Mouse (Mus musculus): ENCODE data around the gene C330021F23Rik.
"Not testable (repeated sequence)": the region's sequence is repeated elsewhere in the genome, so short reads cannot be mapped to it uniquely, and the experiment has no call there.

The C330021F23Rik gene

DNA sequence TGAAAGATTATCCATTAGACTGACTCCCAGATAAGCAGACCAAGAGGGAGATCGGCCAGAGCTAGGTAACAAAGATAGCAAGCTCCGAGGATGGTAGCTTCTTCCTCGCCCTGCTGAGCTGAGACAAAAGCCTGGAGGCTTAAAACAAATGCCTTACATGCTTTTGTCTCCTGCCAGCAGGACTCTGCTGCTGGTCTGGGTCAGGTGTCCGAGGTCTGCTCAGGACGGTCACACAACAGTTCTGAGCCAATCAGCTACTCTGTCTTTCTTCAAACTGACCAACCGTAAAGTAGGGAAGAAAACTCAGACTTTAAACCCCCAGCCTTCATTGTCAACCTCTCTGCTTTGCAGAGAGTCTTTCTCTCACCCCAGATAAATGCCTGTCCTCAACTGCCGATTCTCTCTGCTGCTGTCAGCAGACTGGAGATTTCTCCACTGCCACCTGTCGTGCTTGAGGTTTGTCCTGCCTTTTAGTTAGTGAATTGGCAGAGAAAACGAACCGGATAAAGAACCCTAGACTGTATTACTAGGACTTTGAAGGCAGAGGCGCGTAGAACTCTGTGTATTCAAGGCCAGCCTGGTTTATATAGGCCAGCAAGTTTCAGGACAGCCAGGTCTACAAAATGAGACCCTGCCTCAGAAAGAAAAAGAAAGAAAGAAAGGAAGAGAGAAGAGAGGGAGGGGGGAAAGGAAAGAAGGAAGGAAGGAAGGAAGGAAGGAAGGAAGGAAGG lies at the start of gene C330021F23Rik:
TSS of gene C330021F23Rik (plus strand) at position 350 of the 731 bp plus-strand sequence.
- DNase-seq (ENCODE audit: low spot score in 2 of 2), result no peak

DNA sequence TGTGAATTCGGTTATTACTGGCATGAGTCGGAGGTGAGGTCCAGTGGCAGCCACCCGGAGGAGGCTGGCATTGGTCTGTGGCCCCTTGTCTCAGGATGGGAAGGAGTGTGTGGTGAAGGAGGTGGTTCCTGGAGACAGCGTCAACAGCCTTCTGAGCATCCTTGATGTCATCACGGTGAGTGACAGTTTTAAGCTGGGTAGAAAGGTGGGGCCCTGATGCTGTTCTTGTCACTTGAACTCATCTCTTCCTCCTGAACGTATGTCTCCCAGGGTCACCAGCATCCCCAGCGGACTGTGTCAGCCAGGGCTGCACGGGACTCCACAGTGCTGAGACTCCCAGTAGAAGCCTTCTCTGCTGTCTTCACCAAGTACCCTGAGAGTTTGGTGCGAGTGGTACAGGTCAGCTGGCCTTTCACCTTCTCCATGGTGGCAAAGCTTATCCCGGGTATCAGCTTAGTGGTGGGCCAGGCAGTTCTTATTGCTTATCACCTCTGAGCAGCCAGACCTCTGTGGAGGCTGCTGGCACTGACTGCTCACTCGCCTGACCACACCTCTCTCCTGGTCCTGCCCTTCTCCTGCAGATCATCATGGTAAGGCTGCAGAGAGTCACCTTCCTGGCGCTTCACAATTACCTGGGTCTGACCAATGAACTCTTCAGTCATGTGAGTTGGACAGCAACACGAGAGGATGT lies 45.6 kb upstream of the C330021F23Rik start:
- no peak for DNase-seq (ENCODE audit: low spot score in 2 of 2)

DNA sequence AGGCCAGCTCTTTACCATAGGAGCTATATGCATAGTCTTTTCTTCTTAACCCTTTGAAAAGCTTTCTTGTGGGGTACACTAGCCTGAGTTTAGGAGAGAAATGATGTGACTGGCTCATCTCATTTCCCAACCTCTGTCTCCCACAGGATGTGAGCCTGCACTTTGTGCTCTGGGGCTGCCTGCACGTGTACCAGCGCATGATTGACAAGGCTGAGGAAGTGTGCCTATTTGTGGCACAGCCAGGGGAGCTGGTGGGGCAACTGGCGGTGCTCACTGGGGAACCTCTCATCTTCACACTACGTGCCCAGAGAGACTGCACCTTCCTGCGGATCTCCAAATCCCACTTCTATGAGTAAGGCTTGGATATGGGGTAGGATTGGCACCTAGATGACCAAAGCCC lies 37.0 kb upstream of the C330021F23Rik start:
- DNase-seq (ENCODE audit: low spot score in 2 of 2), result no peak

DNA sequence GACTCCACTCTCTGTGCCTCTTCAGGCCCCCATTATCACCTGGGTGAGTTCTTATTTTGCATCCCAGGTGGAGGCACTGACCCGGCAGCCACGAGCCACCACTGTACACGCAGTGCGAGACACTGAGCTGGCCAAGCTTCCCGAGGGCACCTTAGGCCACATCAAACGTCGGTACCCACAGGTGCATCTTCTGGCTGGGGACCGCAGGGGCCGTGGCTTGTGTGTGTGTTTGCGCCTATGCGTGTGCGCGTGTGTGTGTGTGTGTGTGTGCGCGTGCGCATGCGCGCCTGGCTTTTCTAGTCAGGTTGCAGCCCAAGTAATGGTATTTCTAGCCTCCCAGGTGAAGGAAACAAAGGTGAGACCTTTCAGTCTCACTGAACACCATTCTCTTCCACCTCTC lies 35.9 kb upstream of the C330021F23Rik start:
- DNase-seq (ENCODE audit: low spot score in 2 of 2), result no peak

DNA sequence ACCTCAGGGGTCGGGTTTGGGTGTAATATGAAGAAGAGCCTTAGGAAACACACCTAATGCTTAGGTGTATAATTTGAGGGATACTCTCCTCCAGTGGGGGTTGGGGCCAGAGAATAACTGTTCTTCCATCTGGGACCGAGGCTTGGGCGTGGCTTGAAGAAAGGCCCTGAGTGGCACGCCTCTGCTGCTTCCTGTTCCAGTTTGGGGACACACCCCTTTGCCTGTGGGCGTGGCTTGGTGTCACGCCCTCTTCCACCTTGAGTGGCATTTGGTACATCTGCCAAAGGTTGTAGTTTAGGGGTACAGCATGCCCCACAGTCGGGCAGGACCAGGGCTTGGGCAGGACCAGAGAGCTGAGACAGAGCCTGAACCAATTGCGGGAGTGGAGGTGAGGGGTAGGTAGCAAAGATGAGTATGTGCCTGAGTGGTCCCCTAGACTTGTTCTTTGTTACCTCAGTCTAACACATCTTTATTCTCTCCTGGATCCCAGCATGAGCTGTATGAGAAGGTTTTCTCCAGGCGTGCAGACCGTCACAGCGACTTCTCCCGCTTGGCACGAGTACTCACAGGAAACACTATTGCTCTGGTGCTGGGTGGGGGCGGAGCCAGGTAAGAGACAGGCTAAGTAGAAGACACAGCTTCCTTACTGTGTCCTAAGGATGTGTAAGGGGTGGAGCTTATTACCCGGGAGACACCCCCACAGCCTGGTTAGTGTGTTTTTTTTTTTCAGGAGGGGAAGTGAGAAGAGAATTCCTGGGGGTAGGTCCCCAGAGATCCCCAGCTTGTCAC lies 31.5 kb upstream of the C330021F23Rik start:
- peak in 1 of 2 experiments; percentile 12 for DNase-seq (ENCODE audit: low spot score in 2 of 2)

DNA sequence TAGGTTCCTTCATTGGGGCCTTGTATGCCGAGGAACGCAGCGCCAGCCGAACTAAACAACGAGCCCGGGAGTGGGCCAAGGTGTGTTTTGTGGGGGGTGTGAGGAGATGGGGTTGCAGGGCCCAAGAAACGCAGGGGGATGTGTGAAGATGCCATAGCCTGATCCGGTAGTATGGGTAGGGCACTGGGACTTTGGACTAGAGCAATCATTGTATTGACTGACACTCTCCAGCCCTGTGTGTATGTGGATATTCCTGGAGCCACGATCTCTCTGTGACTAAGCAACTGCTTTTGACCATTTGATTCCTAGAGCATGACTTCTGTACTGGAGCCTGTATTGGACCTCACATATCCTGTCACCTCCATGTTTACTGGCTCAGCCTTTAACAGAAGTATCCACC lies 30.9 kb upstream of the C330021F23Rik start:
- DNase-seq (ENCODE audit: low spot score in 2 of 2), result no peak

DNA sequence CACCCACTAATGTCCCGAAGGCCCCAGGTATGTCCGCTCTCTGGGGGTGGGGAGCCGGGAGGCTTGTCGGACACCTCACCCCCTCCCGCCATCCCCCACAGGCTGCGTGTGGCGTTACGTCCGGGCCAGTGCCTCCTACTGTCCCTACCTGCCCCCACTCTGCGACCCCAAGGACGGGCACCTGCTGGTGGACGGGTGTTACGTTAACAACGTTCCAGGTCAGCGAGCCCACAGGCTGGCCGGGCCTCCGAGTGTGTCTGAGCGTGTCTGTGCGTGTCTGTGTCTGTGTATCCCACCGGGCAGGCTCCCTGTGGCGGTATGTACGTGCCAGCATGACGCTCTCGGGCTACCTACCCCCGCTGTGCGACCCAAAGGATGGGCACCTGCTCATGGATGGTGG lies 30.1 kb upstream of the C330021F23Rik start:
- DNase-seq (ENCODE audit: low spot score in 2 of 2), result no peak

DNA sequence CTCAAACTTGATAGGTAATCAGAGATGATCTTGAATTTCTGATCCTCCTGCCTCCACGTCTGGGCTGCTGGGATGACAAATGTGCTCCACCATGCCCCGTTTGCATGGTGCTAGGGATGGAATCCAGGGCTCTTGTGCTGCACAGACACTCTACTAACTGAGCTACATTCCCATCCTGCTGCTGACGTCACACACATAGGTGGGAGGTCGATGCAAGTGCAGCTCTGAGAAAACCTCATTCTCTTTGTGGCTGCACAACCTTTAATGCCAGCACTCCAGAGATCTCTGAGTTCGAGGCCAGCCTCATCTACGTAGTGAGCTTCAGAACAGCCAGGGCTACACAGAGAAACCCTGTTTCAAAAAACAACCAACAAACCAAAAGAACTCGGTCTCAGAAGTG lies 28.6 kb upstream of the C330021F23Rik start:
- DNase-seq (ENCODE audit: low spot score in 2 of 2), result no peak

DNA sequence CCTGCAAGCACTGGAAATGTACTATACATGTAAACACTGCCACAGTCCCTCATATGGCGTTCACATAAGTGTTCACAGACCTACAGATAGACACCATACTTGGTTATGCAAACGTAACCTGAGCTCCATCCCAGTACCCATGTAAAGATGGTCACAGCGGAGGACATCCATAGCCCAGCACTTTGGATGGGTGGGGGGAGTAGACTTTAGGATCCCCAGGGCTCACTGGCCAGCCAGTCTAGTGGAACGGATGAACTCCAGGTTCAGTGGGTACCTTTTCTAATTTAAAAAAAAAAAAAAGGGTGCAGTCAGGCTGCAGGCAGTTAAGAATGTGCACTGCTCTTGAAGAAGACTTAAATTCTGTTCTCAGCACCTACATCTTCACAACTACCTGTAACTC lies 27.7 kb upstream of the C330021F23Rik start:
- DNase-seq (ENCODE audit: low spot score in 2 of 2), result no peak

DNA sequence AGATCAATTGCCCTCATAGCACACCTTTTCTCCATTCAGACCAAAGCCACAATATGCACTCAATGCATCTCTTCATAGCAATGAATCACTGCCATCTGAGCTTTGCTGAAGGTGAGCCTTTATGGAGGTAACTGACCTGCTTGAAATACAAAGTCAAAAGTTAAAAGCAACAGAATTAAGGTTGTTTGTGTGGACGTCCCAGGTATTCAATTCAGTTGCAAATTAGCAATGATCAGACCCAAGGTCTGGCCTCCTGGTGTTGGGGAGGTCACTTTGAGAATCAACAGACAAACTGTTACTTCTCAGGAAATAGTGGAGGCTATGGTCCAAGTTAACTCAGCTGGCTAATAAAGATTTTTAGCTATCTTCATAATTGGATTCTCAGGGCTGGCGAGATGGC lies 21.3 kb upstream of the C330021F23Rik start:
- DNase-seq (ENCODE audit: low spot score in 2 of 2), result no peak

DNA sequence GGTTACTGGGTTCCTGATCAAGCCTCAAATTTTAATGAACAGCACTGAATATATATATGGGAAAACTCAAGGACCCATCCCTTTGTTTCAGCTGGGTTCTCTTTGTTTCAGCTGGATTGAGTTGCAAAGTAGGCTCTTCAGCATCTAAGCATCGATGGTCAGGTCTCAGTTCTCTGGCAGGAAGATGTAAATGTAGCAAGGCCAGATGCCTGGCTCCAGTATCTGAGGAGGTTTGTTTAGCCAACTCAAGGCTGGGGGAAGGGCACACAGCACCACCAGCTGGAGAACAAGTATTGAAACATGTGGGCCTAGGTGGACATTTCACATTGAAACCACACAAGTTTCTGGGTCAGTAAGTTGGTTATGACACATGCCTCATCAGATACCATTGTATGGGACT lies 15.6 kb upstream of the C330021F23Rik start:
- DNase-seq (ENCODE audit: low spot score in 2 of 2), result no peak

DNA sequence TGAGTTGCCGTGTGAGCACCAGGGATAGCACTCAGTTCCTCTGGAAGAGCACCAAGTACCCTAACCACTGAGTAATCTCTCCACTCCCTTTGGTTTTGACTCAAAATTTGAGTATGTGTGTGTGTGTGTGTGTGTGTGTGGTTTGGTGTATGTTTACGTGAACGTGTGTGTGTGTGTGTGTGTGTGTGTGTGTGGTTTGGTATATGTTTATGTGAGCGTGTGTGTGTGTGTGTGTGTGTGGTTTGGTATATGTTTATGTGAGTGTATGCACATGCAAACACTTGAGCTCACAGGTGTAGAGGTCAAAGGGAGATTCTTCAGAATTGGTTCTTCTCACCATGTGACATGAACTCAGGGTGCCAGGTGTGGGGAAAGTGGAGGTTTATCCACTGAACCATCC lies 11.7 kb upstream of the C330021F23Rik start:
- no peak for DNase-seq (ENCODE audit: low spot score in 2 of 2)

DNA sequence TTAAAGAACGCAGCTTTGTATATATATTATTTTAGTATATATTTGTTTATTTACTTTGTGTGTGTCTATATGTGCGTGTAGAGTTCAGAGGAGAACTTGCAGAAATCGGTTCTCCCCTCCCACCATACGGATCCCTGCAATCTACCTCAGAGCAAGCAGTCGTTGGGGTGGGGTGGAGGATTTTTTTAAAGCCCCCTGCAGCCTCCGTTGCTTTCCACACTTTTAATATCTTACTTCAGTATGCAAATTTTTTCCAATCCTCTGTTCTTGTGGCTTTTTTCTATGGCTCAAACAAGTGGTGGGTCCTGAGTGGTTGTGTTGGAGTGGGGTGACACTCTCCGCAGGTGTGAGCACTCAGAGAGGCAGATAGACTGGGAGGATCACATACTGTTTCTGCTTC lies 588 bp downstream of the C330021F23Rik start:
- no peak for DNase-seq (ENCODE audit: low spot score in 2 of 2)

DNA sequence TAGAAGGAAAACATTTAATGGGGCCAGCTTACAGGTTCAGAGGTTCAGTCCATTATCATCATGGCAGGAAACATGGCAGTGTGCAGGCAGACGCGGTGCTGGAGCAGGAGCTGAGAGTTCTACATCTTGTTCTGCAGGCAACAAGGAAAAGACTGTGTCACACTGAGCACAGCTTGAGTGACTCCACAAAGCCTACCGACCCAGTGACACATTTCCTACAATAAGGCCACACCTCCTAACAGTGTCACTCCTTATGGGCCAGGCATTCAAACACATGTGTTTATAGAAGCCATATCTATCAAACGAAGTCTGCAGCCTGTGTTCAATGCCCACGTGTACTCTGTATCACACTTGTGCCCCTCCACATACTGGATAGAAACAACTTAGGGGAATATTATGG lies 2.0 kb downstream of the C330021F23Rik start:
- no peak for DNase-seq (ENCODE audit: low spot score in 2 of 2)

DNA sequence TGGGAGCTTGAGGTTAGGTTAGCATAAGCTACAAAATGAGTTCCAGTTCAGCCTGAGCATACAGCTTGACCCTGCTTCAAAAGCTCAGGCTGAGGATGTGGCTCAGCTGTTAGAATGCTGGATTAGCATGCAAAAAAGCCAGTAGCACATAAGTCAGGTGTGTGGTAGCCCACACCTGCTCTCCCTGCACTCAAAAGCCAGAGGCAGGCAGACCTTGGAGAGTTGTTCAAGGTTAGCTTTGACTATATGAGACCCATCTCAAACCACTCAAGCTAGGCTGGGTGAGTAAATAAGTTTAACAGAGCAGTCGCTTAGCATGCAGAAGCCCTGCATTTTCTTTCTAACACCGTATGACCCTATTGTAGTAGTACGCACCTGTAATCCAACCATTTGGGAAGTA lies 6.8 kb downstream of the C330021F23Rik start:
- DNase-seq (ENCODE audit: low spot score in 2 of 2), result no peak

DNA sequence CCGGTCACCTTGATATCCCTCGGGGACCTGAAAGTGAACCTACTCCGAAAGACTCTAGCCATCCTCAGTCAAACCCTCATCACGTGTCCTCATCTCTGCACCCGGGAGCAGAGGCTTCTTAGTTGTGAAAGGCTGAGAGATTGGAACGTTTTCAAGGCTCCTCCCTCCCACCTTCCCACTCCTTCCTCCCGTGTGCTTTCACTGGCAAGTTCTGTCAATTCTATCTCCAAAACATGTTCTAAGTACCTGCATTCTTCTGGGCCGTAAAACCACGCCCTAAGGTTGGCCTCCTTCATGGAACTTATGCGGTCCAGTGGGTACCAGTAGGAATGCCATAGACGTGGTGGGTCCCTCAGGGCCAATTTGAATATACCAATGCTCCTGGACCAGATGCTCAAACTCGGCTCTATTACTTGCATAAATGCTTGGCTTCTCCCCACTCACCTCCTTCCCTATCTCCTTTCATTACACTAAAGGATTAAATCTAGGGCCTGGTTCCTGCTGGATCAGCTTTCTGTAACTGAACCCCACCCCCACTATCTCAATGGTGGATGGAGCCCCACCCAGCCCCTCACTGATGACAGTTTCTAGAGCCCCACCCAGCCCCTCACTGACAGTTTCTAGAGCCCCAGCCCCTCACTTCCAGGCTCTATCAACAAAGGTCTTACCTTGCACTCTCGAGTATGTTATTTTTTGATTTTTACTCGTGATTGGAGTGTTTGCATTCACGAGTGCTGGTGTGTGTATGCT lies 8.6 kb downstream of the C330021F23Rik start:
- no peak for DNase-seq (ENCODE audit: low spot score in 2 of 2)

DNA sequence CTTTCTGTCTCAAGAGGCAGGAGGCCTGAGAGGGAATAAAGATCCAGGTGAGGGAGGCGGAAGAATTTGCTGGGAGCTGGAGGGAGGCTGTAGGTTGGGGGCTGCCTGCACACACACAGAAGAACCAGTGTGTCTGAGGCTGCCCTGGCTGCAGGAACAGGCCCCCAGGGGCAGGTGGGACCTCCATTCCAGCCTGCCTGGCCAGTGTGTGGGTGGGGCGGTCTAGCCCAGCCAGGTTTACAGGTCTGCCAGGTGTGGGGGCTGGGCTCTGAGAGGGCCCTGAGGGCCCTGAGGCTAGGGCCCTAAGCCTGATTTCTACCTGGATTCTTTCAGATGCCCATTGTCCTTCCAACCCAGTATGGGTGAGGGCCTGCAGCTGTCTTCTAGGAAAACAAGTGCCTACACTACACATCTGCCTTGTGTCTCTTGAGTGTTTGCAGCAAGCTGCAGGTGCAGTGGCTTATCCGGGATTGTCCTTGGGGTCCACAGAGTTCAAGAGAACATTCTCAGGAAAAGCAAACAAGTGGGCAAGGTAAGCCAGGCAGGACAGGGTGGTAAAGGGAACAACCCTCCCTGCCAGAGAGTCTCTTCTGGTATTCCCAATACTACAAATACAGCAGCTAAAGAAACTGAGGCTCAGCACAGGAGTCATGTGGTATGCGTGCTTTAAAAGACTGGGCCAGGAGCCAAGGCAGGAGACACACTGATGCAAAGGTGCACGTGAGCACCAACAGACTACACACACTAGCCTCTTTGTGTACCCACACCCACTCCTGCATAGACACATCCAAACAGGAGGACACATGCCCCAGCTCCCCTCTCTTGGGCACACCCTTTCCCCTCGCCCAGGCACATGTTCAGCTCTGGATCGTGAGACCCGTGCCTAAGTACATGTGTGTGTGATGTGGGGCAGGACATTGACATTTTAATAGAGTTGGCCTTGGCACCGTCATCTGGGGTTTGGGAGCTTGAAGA lies 11.9 kb downstream of the C330021F23Rik start:
- no peak for DNase-seq (ENCODE audit: low spot score in 2 of 2)

DNA sequence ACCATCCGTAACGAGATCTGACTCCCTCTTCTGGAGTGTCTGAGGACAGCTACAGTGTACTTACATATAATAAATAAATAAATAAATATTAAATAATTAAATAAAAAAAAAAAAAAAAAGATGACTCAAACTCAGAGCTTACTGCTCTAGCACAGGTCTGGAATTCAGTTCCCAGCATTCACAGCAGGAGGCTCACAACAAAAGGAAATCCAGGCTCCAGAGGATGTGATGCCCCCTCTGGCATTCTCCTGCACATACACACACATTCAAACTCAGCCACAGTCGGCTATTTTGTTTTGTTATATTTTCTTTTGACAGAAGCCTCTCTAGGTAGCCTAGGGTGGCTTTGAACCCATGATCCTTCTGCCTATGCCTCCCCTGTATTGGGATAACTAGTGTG lies 14.2 kb downstream of the C330021F23Rik start:
- not testable (repeated sequence) for DNase-seq (ENCODE audit: low spot score in 2 of 2)

DNA sequence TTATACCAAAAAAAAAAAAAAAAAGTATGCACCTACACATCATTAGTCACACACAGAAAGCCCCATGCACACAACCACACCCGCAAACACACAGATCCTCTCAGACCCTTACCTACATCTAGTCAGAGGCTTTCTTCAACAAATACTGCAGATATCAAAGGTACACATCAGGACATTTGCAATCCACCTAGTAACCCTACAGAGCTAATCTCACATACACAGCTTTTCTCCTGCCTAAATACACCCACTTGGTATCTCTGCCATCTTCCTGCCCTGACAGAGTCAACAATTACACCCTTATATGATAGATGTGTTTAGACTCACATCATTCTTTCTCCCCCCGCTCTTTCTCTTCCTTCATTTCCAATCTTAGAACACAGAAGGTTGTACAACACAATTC lies 18.7 kb downstream of the C330021F23Rik start:
- DNase-seq (ENCODE audit: low spot score in 2 of 2), result no peak

DNA sequence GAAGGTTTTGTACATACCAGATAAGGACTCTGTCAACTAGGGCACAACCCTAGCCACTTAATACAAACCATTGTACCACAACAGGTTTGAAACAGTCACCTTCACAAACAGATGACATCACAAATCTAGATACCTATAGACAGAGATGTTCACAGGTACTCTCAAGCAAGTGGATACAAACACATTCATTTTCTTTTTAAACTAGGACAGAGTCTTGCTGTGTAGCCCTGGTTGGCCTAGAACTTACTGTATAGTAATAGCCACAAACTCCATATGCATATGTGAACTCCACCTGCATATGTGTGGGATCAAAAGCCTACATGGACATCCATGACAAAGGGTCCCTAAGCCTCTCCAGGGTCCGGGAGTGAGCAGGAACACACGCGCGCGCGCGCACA lies 19.2 kb downstream of the C330021F23Rik start, which contains the start of gene Camsap3:
TSS of gene Camsap3 (plus strand) at position 301 of the 398 bp plus-strand sequence.
- DNase-seq (ENCODE audit: low spot score in 2 of 2), result no peak
